ENCODE assay signal across 28 mouse cellular contexts in genomic region chr11:81280070-81280469, GRCm38 (mm10).
"Had no signal": no experiment of that assay in that cellular context is flagged by ENCODE, and none has a peak within 500 bp of the region (broad histone marks: within the 10 kb centered on the region; RNA-seq: fewer than 3 reads in every experiment).

No protein-coding gene starts in this region.

- ATAC-seq: hindbrain, embryonic 16.5 days; inflammation-experienced regulatory T-cells, adult 6 months; intestine, embryonic 15.5 days; intestine, postnatal 0 days; liver, postnatal 0 days had no signal

- H3K4me1 ChIP-seq: heart, embryonic 10.5 days; heart, embryonic 12.5 days; intestine, embryonic 15.5 days; limb, embryonic 12.5 days; liver, embryonic 13.5 days; liver, embryonic 15.5 days had no signal

- H3K27me3 ChIP-seq: liver, embryonic 15.5 days had no signal

- DNase-seq: gastrocnemius, adult 2 months; gastrocnemius, postnatal 10 days; gastrocnemius, postnatal 25 days; heart, adult 2 months; heart, postnatal 10 days; heart, postnatal 4 days; kidney, adult 18-20 months; kidney, adult 8-10 months; kidney, postnatal 10 days; kidney, postnatal 25 days; kidney, postnatal 4 days; liver; liver, embryonic 13.5 days; liver, postnatal 0 days had no signal

- H3K9ac ChIP-seq: heart, embryonic 12.5 days; hindbrain, embryonic 12.5 days; hindbrain, embryonic 14.5 days; intestine, embryonic 15.5 days; limb, embryonic 12.5 days; liver, embryonic 13.5 days; liver, embryonic 15.5 days; liver, postnatal 0 days had no signal

- H3K27ac ChIP-seq: gastrocnemius, adult 2 months; heart, adult 2 months; heart, embryonic 10.5 days; hindbrain, embryonic 10.5 days; hindbrain, embryonic 12.5 days; hindbrain, embryonic 14.5 days; intestine, embryonic 15.5 days; layer of hippocampus, adult 2 months; limb, embryonic 10.5 days; limb, embryonic 12.5 days; liver, embryonic 13.5 days; liver, embryonic 15.5 days had no signal

- H3K36me3 ChIP-seq: heart, embryonic 10.5 days; heart, embryonic 12.5 days; hindbrain, embryonic 10.5 days; hindbrain, embryonic 12.5 days; intestine, embryonic 15.5 days; limb, embryonic 10.5 days; limb, embryonic 12.5 days; liver, embryonic 13.5 days; liver, embryonic 15.5 days had no signal

- H3K4me3 ChIP-seq: gastrocnemius, adult 2 months; heart, adult 2 months; heart, embryonic 10.5 days; heart, embryonic 12.5 days; hindbrain, embryonic 10.5 days; hindbrain, embryonic 12.5 days; intestine, embryonic 15.5 days; layer of hippocampus, adult 2 months; limb, embryonic 10.5 days; limb, embryonic 12.5 days; liver, embryonic 13.5 days; liver, embryonic 15.5 days had no signal

- H3K9me3 ChIP-seq: heart, embryonic 10.5 days; heart, embryonic 12.5 days; hindbrain, embryonic 10.5 days; hindbrain, embryonic 12.5 days; intestine, embryonic 15.5 days; limb, embryonic 10.5 days; limb, embryonic 12.5 days; liver, embryonic 13.5 days; liver, embryonic 15.5 days had no signal

- H3K4me2 ChIP-seq: heart, embryonic 12.5 days; hindbrain, embryonic 12.5 days; hindbrain, embryonic 14.5 days; intestine, embryonic 15.5 days; limb, embryonic 12.5 days; liver, embryonic 11.5 days; liver, embryonic 13.5 days; liver, embryonic 15.5 days had no signal
